Mouse (Mus musculus) hematopoietic stem cell, adult 5-6 weeks (primary cell): Measurements from ENCODE around the gene Pik3r3. TPM values are rescaled to one million over a fixed set of nuclear protein-coding genes. Genes with fewer than 3 reads are reported as not detected.

Source experiments
- ATAC-seq, 2 experiments: fragments of 125-278 bp in 1 of 2; replicated peaks in 1 of 2; 2 replicates each; pipeline ENCODE4 v1.8.0; 2016 to 2017; ENCODE audit warnings: inconsistent platforms in 2 of 2, mild to moderate bottlenecking in 2 of 2, moderate number of reproducible peaks in 2 of 2, low read depth in 1 of 2, moderate TSS enrichment in 1 of 2; ENCODE audit not compliant: low FRiP score in 2 of 2, poor library complexity in 2 of 2, severe bottlenecking in 2 of 2, insufficient read depth in 1 of 2, low TSS enrichment in 1 of 2
- total RNA-seq: library from RNA; stranded (forward); fragments of 172-1452, 232-1000 nt; gene quantifications from 2 replicates; pipeline ENCODE4 v1.2.3, GENCODE M21; 2017

Gene Pik3r3
- total RNA-seq, 1 experiment from 2014 or later = 3.7 TPM

GRCm38 (mm10) chr4:116317575-116317974 is 96.2 kb downstream of the Pik3r3 start:
- no peak for ATAC-seq

- ATAC-seq = no peak
These were observed 100.7 kb downstream of the Pik3r3 start for GRCm38 (mm10) chr4:116322127-116322526.

- ATAC-seq = no peak
These were observed 107.8 kb downstream of the Pik3r3 start for GRCm38 (mm10) chr4:116329256-116329655.

- ATAC-seq = no peak
These were observed 114.9 kb downstream of the Pik3r3 start for GRCm38 (mm10) chr4:116336294-116336693.

GRCm38 (mm10) chr4:116342119-116342518 is 120.7 kb downstream of the Pik3r3 start:
- peak; percentile 60 to 78; a peak in 3 of 4 replicates for ATAC-seq

GRCm38 (mm10) chr4:116352496-116352895 is 131.1 kb downstream of the Pik3r3 start:
- no peak for ATAC-seq

Other genes starting within 250 kb of the Pik3r3 start
- gene Faah, start 203.7 kb upstream of the Pik3r3 start, total RNA-seq = 10.6 and 20.4 TPM in 2 replicates
- 12.1 and 21.3 TPM in 2 replicates for gene Nsun4, start 167.7 kb upstream of the Pik3r3 start, total RNA-seq
- gene Uqcrh, start 146.5 kb upstream of the Pik3r3 start, total RNA-seq = 259 and 445 TPM in 2 replicates
- gene Lrrc41, start 146.3 kb upstream of the Pik3r3 start, total RNA-seq = 11.8 and 20.5 TPM in 2 replicates
- 16.8 and 17.9 TPM in 2 replicates for gene Rad54l, start 97.9 kb upstream of the Pik3r3 start, total RNA-seq
- 14.2 and 21.8 TPM in 2 replicates for gene Pomgnt1, start 97.8 kb upstream of the Pik3r3 start, total RNA-seq
- gene Lurap1, start 70.3 kb upstream of the Pik3r3 start, total RNA-seq = 2.7 and 2.9 TPM in 2 replicates
- gene Tspan1, start 54.0 kb upstream of the Pik3r3 start, total RNA-seq = not detected in 2 replicates
- not detected in 2 replicates for gene 1700042G07Rik, start 48.2 kb upstream of the Pik3r3 start, total RNA-seq
- gene Gm49337, start 48.2 kb upstream of the Pik3r3 start, total RNA-seq = not detected in 2 replicates
- gene Mast2, start 242.6 kb downstream of the Pik3r3 start, total RNA-seq = 11.8 and 12.6 TPM in 2 replicates